Mouse (Mus musculus): Measurements from ENCODE around the gene Mchr1. TPM values are rescaled to one million over a fixed set of nuclear protein-coding genes. Genes with fewer than 3 reads are reported as not detected.

Mchr1 gene
- polyA plus RNA-seq, 1 experiment from 2014 or later, result 7.9 TPM

DNA sequence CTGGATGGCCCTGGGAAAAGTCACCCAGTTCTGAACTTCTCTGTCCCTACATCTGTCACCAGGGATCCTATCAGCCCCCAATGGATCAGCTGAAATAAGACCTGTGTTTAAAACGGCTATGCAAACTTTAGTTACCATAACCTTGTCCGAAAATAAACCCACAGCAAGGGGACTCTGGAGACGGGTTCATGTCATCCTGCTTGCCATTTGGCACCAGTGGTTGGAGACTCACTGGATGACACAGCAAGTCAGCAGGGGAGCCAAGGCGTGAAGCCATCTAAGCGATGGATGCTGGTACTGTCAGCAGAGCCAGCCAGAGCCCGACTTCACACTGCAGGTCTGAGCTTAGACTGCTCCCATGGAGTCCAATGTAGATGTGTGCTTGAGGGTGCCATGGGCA is 13.9 kb upstream of the Mchr1 start:
- no peak overlapping the region for H3K4me2 ChIP-seq (ENCODE audit: low read length)
- H3K9ac ChIP-seq (ENCODE audit: low read depth, low read length), result no peak overlapping the region
- no peaks in the 10 kb centered on the region for H3K27me3 ChIP-seq (replicated peaks; ENCODE audit: control insufficient read depth, insufficient read depth, low read length)
- H3K4me3 ChIP-seq (ENCODE audit: low read length), result no peak overlapping the region
- no peak overlapping the region for H3K27ac ChIP-seq (ENCODE audit: low read depth, low read length)
- H3K9me3 ChIP-seq (ENCODE audit: control insufficient read depth, low read length), result no peaks in the 10 kb centered on the region
- no peaks in the 10 kb centered on the region for H3K36me3 ChIP-seq (ENCODE audit: control insufficient read depth, insufficient read depth, low read length)
- no peaks in the 10 kb centered on the region for H3K4me1 ChIP-seq (ENCODE audit: control insufficient read depth, insufficient read depth, low read depth, low read length)
- WGBS, result 72% methylated on average over 6 of the region's 6 CpGs
- ATAC-seq, result no peak

DNA sequence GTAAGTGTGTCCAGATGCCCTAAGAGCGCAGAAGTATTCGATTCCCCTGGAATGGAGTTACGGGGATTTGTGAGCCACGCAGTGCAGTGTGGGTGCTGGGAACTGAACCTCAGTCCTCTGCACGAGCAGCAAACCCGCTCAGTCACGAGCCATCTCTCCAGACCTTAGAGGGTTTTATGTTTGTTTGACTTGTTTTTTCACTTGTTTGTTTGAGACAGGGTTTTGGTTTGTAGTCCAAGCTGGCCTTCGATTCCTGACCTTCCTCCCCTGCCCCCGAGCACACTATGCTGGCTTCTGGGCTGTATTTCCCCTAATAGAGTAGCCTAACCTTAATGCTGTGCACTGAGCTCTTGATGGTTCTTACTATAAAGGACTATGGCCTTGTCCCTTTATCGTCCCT is 10.3 kb upstream of the Mchr1 start:
- no peak overlapping the region for H3K4me3 ChIP-seq (ENCODE audit: low read length)
- H3K9ac ChIP-seq (ENCODE audit: low read depth, low read length), result no peak overlapping the region
- no peaks in the 10 kb centered on the region for H3K36me3 ChIP-seq (ENCODE audit: control insufficient read depth, insufficient read depth, low read length)
- no peaks in the 10 kb centered on the region for H3K4me1 ChIP-seq (ENCODE audit: control insufficient read depth, insufficient read depth, low read depth, low read length)
- H3K27me3 ChIP-seq (replicated peaks; ENCODE audit: control insufficient read depth, insufficient read depth, low read length), result no peaks in the 10 kb centered on the region
- H3K9me3 ChIP-seq (ENCODE audit: control insufficient read depth, low read length), result no peaks in the 10 kb centered on the region
- no peak overlapping the region for H3K4me2 ChIP-seq (ENCODE audit: low read length)
- WGBS, result 88% methylated on average over 10 of the region's 10 CpGs
- no peak for ATAC-seq
- H3K27ac ChIP-seq (ENCODE audit: low read depth, low read length), result no peak overlapping the region

DNA sequence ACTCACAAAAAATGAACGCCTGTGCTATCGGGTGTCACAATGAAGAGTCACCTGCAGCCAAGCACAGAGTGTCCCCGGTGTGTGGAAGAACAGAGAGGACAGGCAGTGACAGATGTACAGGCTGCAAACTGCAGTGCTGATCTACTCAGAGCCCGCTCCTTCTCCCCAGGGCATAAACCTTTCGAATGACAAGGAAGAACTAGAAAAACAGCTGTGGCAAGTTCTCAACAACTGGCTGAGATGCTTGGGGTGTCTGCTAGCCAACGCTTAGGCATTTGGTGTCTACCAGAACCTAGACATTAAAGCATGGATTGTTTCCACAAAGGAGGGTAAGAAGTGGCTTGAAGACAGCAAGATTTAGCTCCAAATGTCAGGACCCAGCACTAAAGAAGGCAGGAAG is 9.6 kb upstream of the Mchr1 start:
- H3K9ac ChIP-seq (ENCODE audit: low read depth, low read length), result no peak overlapping the region
- H3K4me2 ChIP-seq (ENCODE audit: low read length), result no peak overlapping the region
- H3K4me1 ChIP-seq (ENCODE audit: control insufficient read depth, insufficient read depth, low read depth, low read length), result no peaks in the 10 kb centered on the region
- 73% methylated on average over 6 of the region's 6 CpGs for WGBS
- no peaks in the 10 kb centered on the region for H3K9me3 ChIP-seq (ENCODE audit: control insufficient read depth, low read length)
- H3K36me3 ChIP-seq (ENCODE audit: control insufficient read depth, insufficient read depth, low read length), result no peaks in the 10 kb centered on the region
- no peak overlapping the region for H3K4me3 ChIP-seq (ENCODE audit: low read length)
- H3K27me3 ChIP-seq (replicated peaks; ENCODE audit: control insufficient read depth, insufficient read depth, low read length), result no peaks in the 10 kb centered on the region
- ATAC-seq, result no peak
- H3K27ac ChIP-seq (ENCODE audit: low read depth, low read length), result no peak overlapping the region

DNA sequence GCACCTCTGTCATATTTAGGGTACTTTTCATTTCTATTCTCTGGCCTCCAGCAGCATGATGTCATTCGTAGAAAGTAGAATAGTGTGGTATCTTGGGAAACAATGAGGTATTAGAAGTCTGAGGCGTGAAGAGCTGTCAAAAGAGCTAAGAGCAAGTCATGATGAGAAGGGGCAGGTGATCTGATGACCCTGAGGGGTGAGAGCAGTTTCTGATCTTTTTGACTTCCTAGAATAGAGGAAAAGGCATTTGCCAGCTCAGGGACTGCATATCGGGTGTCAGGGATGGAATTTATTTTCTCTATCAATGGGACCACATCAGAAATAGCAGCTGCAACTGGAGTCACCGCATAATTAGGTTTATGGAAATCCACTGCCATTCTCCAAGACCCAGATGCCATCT is 8.5 kb upstream of the Mchr1 start:
- Histone ChIP-seq H3K4me3 (ENCODE audit: low read length) (no peak overlapping the region), H3K4me2 (ENCODE audit: low read length) (no peak overlapping the region), H3K36me3 (ENCODE audit: control insufficient read depth, insufficient read depth, low read length) (no peaks in the 10 kb centered on the region), H3K4me1 (ENCODE audit: control insufficient read depth, insufficient read depth, low read depth, low read length) (no peaks in the 10 kb centered on the region), H3K27ac (ENCODE audit: low read depth, low read length) (no peak overlapping the region), H3K27me3 (replicated peaks; ENCODE audit: control insufficient read depth, insufficient read depth, low read length) (no peaks in the 10 kb centered on the region), H3K9me3 (ENCODE audit: control insufficient read depth, low read length) (no peaks in the 10 kb centered on the region), H3K9ac (ENCODE audit: low read depth, low read length) (no peak overlapping the region)
- ATAC-seq, result no peak
- 40% methylated on average over 4 of the region's 4 CpGs for WGBS

DNA sequence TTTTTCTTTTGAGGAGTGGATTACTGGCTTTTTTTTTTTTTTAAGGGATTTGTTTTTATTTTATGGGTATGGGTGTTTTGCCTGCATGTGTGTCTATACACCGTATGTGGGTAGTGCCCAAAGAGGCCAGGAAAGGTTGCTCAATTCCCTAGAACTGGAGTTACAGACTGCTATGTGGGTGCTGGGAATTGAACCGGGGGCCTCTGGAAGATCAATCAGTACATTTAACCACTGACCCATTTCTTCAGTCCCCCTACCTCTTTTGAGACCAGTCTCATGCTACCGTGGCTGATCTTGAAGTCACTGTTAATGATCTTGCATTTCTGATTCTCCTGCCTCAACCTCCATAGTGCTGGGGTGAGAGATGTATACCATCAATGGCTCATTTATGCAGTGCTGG is 8.0 kb upstream of the Mchr1 start:
- no peak overlapping the region for H3K4me3 ChIP-seq (ENCODE audit: low read length)
- H3K4me1 ChIP-seq (ENCODE audit: control insufficient read depth, insufficient read depth, low read depth, low read length), result no peaks in the 10 kb centered on the region
- WGBS, result 89% methylated on average over 3 of the region's 3 CpGs
- H3K27ac ChIP-seq (ENCODE audit: low read depth, low read length), result no peak overlapping the region
- H3K9me3 ChIP-seq (ENCODE audit: control insufficient read depth, low read length), result no peaks in the 10 kb centered on the region
- no peaks in the 10 kb centered on the region for H3K27me3 ChIP-seq (replicated peaks; ENCODE audit: control insufficient read depth, insufficient read depth, low read length)
- ATAC-seq, result no peak
- no peaks in the 10 kb centered on the region for H3K36me3 ChIP-seq (ENCODE audit: control insufficient read depth, insufficient read depth, low read length)
- H3K9ac ChIP-seq (ENCODE audit: low read depth, low read length), result no peak overlapping the region
- H3K4me2 ChIP-seq (ENCODE audit: low read length), result no peak overlapping the region

DNA sequence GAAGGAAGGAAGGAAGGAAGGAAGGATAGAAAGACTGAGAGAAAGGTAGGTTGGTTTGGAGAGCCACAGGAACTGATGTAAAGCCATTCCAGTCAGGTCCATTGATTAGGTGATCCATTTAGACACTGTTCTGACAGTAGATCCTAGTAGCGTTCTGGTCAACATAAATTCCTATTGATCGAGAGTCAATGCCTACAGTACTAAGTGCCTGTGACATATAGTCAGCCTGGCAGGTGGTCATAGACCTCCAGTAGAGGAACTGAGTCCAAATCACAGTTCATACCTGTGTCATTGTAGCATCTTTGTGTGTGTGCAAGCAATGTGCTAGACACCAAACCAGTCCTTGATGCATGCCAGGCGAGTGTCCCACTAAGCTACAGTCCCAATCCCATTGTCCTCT is 7.0 kb upstream of the Mchr1 start:
- Histone ChIP-seq H3K9me3 (ENCODE audit: control insufficient read depth, low read length) (no peaks in the 10 kb centered on the region), H3K9ac (ENCODE audit: low read depth, low read length) (no peak overlapping the region), H3K4me1 (ENCODE audit: control insufficient read depth, insufficient read depth, low read depth, low read length) (no peaks in the 10 kb centered on the region), H3K27ac (ENCODE audit: low read depth, low read length) (no peak overlapping the region), H3K27me3 (replicated peaks; ENCODE audit: control insufficient read depth, insufficient read depth, low read length) (no peaks in the 10 kb centered on the region), H3K4me3 (ENCODE audit: low read length) (no peak overlapping the region), H3K36me3 (ENCODE audit: control insufficient read depth, insufficient read depth, low read length) (no peaks in the 10 kb centered on the region), H3K4me2 (ENCODE audit: low read length) (no peak overlapping the region)
- ATAC-seq, result no peak
- 95% methylated on average over 3 of the region's 3 CpGs for WGBS

DNA sequence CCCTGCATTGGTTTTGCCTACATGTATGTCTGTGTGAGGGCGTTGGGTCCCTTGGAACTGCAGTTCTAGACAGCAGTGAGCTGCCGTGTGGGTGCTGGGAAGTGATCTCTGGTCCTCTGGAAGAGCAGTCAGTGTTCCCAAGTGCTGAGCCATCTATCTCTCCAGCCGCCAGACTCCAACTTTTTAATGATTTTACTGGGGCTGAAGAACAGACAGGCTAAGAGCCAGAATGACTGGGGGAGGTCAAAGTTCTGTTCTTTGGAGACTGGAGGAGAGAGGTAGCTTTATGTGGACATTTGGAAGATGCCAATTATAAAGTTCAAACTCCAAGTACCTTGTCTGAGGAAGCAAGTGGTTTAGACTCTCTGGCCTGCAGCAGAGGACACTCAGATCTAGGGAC is 5.5 kb upstream of the Mchr1 start:
- no peaks in the 10 kb centered on the region for H3K27me3 ChIP-seq (replicated peaks; ENCODE audit: control insufficient read depth, insufficient read depth, low read length)
- H3K4me1 ChIP-seq (ENCODE audit: control insufficient read depth, insufficient read depth, low read depth, low read length), result no peaks in the 10 kb centered on the region
- no peaks in the 10 kb centered on the region for H3K36me3 ChIP-seq (ENCODE audit: control insufficient read depth, insufficient read depth, low read length)
- no peak for ATAC-seq
- WGBS, result 75% methylated on average over 3 of the region's 3 CpGs
- no peaks in the 10 kb centered on the region for H3K9me3 ChIP-seq (ENCODE audit: control insufficient read depth, low read length)
- no peak overlapping the region for H3K27ac ChIP-seq (ENCODE audit: low read depth, low read length)
- no peak overlapping the region for H3K9ac ChIP-seq (ENCODE audit: low read depth, low read length)
- no peak overlapping the region for H3K4me3 ChIP-seq (ENCODE audit: low read length)
- no peak overlapping the region for H3K4me2 ChIP-seq (ENCODE audit: low read length)

DNA sequence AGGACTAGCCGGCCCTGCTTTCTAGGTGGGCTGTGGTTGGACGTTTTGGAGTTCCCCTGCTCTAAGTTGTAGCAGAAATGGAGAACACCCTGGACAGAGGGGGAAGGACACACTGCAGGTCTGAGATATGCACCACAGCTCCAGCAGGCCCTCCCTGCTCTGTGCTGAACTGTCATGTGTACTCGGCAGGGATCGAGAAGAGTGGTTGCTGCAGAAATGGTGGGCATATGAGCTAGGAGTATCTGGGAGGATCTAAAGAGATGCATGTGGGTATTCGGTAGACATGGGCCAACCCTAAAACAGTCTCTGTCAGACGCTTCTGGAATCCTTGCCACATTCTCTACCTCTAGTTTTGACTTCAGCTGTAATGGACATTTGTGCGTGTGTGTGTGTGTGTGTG is 4.0 kb upstream of the Mchr1 start:
- Histone ChIP-seq H3K4me1 (ENCODE audit: control insufficient read depth, insufficient read depth, low read depth, low read length) (peaks cover under 1% of the 10 kb centered on the region; the same call in 1 of the 2 replicates), H3K27ac (ENCODE audit: low read depth, low read length) (no peak overlapping the region), H3K4me3 (ENCODE audit: low read length) (no peak overlapping the region), H3K4me2 (ENCODE audit: low read length) (no peak overlapping the region), H3K9ac (ENCODE audit: low read depth, low read length) (no peak overlapping the region), H3K36me3 (ENCODE audit: control insufficient read depth, insufficient read depth, low read length) (no peaks in the 10 kb centered on the region), H3K9me3 (ENCODE audit: control insufficient read depth, low read length) (no peaks in the 10 kb centered on the region), H3K27me3 (replicated peaks; ENCODE audit: control insufficient read depth, insufficient read depth, low read length) (no peaks in the 10 kb centered on the region)
- no peak for ATAC-seq
- WGBS, result 82% methylated on average over 7 of the region's 7 CpGs

DNA sequence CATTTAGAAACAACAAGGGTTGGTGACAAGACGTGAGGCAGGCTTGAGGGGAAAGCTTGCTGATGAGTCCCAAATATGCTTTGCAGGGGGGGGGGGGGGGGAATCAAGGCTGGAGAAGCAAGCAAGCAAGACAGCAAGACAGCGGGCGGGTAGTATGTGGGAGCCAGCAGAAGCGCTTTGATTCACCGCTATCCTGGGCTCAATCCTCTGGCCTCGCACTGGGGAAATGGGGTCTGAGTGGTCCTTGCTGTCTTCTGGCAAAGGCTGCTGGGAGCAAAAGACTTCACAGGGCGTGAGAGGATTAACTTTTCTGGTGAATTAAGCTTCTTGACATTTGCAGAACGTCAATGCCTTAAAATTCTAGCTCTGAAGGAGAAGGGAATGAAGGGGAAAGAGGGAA is 763 bp downstream of the Mchr1 start:
- Histone ChIP-seq H3K27me3 (replicated peaks; ENCODE audit: control insufficient read depth, insufficient read depth, low read length) (no peaks in the 10 kb centered on the region), H3K9ac (ENCODE audit: low read depth, low read length) (peak overlapping the region; percentile 65), H3K9me3 (ENCODE audit: control insufficient read depth, low read length) (no peaks in the 10 kb centered on the region), H3K36me3 (ENCODE audit: control insufficient read depth, insufficient read depth, low read length) (no peaks in the 10 kb centered on the region; the same call in 1 of the 2 replicates), H3K4me3 (ENCODE audit: low read length) (peak overlapping the region; percentile 48), H3K4me1 (ENCODE audit: control insufficient read depth, insufficient read depth, low read depth, low read length) (peaks cover 2% of the 10 kb centered on the region; the same call in 1 of the 2 replicates), H3K4me2 (ENCODE audit: low read length) (peak overlapping the region; percentile 66), H3K27ac (ENCODE audit: low read depth, low read length) (no peak overlapping the region)
- 4% methylated on average over 8 of the region's 8 CpGs for WGBS
- ATAC-seq, result 0 out of 2 replicates have a peak, but pooled peaks have one; percentile 16

DNA sequence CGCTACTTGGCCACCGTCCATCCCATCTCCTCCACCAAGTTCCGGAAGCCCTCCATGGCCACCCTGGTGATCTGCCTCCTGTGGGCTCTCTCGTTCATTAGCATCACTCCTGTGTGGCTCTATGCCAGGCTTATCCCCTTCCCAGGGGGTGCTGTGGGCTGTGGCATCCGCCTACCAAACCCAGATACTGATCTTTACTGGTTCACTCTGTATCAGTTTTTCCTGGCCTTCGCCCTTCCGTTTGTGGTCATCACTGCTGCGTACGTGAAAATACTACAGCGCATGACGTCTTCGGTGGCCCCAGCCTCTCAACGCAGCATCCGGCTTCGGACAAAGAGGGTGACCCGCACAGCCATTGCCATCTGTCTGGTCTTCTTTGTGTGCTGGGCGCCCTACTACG is 2.2 kb downstream of the Mchr1 start:
- Histone ChIP-seq H3K4me1 (ENCODE audit: control insufficient read depth, insufficient read depth, low read depth, low read length) (peaks cover 2% of the 10 kb centered on the region; the same call in 1 of the 2 replicates), H3K4me2 (ENCODE audit: low read length) (no peak overlapping the region), H3K4me3 (ENCODE audit: low read length) (no peak overlapping the region), H3K27ac (ENCODE audit: low read depth, low read length) (no peak overlapping the region), H3K36me3 (ENCODE audit: control insufficient read depth, insufficient read depth, low read length) (no peaks in the 10 kb centered on the region; the same call in 1 of the 2 replicates), H3K9ac (ENCODE audit: low read depth, low read length) (no peak overlapping the region), H3K9me3 (ENCODE audit: control insufficient read depth, low read length) (no peaks in the 10 kb centered on the region), H3K27me3 (replicated peaks; ENCODE audit: control insufficient read depth, insufficient read depth, low read length) (no peaks in the 10 kb centered on the region)
- no peak for ATAC-seq
- WGBS, result 92% methylated on average over 18 of the region's 18 CpGs
